Mouse (Mus musculus): ENCODE measurements around the gene Dirc2. TPM values are rescaled to one million over a fixed set of nuclear protein-coding genes. Genes with fewer than 3 reads are reported as not detected.

Dirc2 gene
- total RNA-seq, 1 experiment, result 30.4 TPM

DNA sequence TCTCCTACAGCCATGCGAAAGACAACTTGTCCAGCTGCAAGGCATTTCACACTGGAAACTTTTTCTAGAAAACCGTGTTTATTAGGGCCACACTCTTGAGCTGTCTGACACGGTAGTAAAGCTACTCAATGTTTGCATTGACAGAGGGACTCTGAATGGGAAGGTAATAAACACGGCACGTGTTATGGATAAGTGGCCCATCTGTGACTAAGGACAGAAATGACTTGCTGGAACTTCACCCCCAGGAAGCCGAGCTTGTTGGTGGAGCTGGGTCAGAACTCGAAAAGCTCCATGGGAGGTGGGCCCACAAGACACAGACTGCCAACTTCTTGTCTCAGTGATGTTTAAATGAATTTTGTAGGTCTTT, 20.9 kb downstream of the Dirc2 start:
- no peaks in the 10 kb centered on the region for H3K36me3 ChIP-seq (ENCODE audit: control insufficient read depth, insufficient read depth, low read length, poor library complexity, severe bottlenecking)
- in situ Hi-C loops (cut with MboI; ENCODE audit: low sequenced_read_pairs in 2 of 2, unreplicated experiment in 2 of 2), result no loop called here
- TF ChIP-seq HCFC1 (IDR thresholded peaks at IDR 0.05; ENCODE audit: borderline replicate concordance, insufficient read depth, low read length), result no peak
- no peak for TF ChIP-seq CHD2 (IDR thresholded peaks at IDR 0.05; ENCODE audit: low read depth, low read length)
- no peak for TF ChIP-seq MAFK (IDR thresholded peaks at IDR 0.05; ENCODE audit: insufficient read depth, low read depth, low read length)
- no peak for TF ChIP-seq ZC3H11A (IDR thresholded peaks at IDR 0.05; ENCODE audit: borderline replicate concordance, low read depth, low read length)
- TF ChIP-seq ZNF384 (IDR thresholded peaks at IDR 0.05; ENCODE audit: low read depth, low read length), result no peak

DNA sequence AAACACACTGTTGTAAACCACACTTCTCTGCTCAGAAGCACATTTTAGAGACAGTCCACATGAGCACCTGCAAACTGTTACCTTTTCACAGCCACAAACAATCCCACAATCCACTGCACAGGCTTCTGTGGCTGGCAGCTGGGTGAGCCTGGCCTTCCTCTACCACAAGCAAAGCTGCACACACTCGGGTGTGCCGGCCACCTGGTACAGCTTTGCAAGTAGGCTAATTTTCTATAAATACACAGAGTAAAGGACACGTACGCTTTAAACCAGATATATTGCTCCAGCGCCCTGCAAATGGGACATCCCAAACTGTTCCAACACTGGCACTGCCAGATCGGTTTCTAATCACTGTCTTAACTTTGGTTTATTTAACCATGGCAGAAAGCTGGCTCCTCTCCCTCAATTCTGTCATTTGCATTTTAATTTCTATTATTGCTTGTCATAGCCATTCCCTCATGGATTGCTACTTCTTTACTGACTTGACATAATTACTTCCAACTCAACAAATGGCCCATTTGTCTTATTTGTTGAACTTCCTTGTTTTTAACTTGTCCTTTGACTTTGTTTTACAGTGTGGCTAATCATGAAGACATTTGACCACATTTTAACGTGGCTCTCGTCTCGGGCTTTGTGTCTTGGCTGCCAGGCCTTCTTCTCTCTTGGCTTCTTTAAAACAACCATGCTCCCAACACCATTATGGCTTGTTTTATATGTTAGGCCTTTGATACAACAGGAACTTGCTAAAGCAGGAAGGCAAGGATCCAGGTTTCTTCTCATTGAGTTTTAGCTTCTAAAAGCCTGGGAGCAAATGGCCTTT, 21.5 kb downstream of the Dirc2 start:
- DNase-seq (ENCODE audit: low read depth, low spot score), result no peak
- TF ChIP-seq CHD2 (IDR thresholded peaks at IDR 0.05; ENCODE audit: low read depth, low read length) (no peak), MAFK (IDR thresholded peaks at IDR 0.05; ENCODE audit: insufficient read depth, low read depth, low read length) (no peak), ZNF384 (IDR thresholded peaks at IDR 0.05; ENCODE audit: low read depth, low read length) (no peak), ZC3H11A (IDR thresholded peaks at IDR 0.05; ENCODE audit: borderline replicate concordance, low read depth, low read length) (no peak), HCFC1 (IDR thresholded peaks at IDR 0.05; ENCODE audit: borderline replicate concordance, insufficient read depth, low read length) (no peak)
- Histone ChIP-seq H3K4me1 (ENCODE audit: control insufficient read depth in 2 of 2, insufficient read depth in 2 of 2, low read length in 2 of 2, poor library complexity in 1 of 2) (no peaks in the 10 kb centered on the region), H3K4me3 (ENCODE audit: insufficient read depth in 1 of 2, low read depth in 1 of 2, low read length in 2 of 2, poor library complexity in 1 of 2, severe bottlenecking in 1 of 2) (no peak overlapping the region), H3K36me3 (ENCODE audit: control insufficient read depth, insufficient read depth, low read length, poor library complexity, severe bottlenecking) (no peaks in the 10 kb centered on the region), H3K9ac (ENCODE audit: insufficient read depth, low read depth, low read length, poor library complexity, severe bottlenecking) (no peak overlapping the region), H3K9me3 (ENCODE audit: control insufficient read depth, insufficient read depth, low read depth, low read length) (no peaks in the 10 kb centered on the region), H3K27ac (ENCODE audit: insufficient read depth, low read depth, low read length, poor library complexity, severe bottlenecking) (no peak overlapping the region)
- in situ Hi-C loops (cut with MboI; ENCODE audit: low sequenced_read_pairs in 2 of 2, unreplicated experiment in 2 of 2), result no loop called here

More for the DNA sequence above, 20.9 kb downstream of the Dirc2 start:
- no peak for DNase-seq (ENCODE audit: low read depth, low spot score)
- Histone ChIP-seq H3K27ac (ENCODE audit: insufficient read depth, low read depth, low read length, poor library complexity, severe bottlenecking) (no peak overlapping the region), H3K9me3 (ENCODE audit: control insufficient read depth, insufficient read depth, low read depth, low read length) (no peaks in the 10 kb centered on the region), H3K4me1 (ENCODE audit: control insufficient read depth in 2 of 2, insufficient read depth in 2 of 2, low read length in 2 of 2, poor library complexity in 1 of 2) (no peaks in the 10 kb centered on the region), H3K4me3 (ENCODE audit: insufficient read depth in 1 of 2, low read depth in 1 of 2, low read length in 2 of 2, poor library complexity in 1 of 2, severe bottlenecking in 1 of 2) (no peak overlapping the region), H3K9ac (ENCODE audit: insufficient read depth, low read depth, low read length, poor library complexity, severe bottlenecking) (no peak overlapping the region)

DNA sequence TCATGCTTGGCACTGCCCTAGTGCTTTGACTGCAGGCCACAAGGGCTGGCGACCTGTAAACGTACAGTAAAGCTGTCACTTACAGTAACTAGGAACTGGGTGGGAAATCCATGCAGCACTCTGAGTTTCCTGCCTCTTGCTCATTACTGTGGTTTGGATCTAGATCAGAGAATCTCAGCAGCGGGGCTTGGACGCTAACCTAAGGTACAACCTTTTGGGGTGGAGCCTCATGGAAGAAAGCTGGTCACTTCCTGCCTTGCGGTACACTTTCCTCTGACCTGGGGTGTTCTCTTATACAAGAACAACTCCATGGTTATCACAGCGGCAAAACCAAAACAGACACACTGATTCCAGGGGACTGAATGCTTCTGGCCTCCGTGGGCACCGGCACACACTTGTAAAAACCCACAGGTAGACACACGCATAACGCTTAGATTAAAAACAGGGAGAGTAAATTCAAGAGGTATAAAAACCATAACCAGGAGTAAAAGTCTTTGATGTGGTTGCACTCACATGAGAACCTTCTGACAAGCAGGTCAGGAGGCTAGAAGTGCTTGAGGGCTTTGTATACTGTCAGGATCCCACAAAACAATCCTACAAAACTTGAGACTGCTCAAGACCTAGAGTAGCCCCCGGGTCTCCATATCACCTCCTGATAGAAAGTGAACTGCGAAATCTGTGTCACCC, 26.8 kb downstream of the Dirc2 start:
- no peak for DNase-seq (ENCODE audit: low read depth, low spot score)
- H3K36me3 ChIP-seq (ENCODE audit: control insufficient read depth, insufficient read depth, low read length, poor library complexity, severe bottlenecking), result no peaks in the 10 kb centered on the region; the same call in 1 of the 2 replicates
- TF ChIP-seq ZC3H11A (IDR thresholded peaks at IDR 0.05; ENCODE audit: borderline replicate concordance, low read depth, low read length), result no peak
- H3K27ac ChIP-seq (ENCODE audit: insufficient read depth, low read depth, low read length, poor library complexity, severe bottlenecking), result no peak overlapping the region
- no peak overlapping the region for H3K9ac ChIP-seq (ENCODE audit: insufficient read depth, low read depth, low read length, poor library complexity, severe bottlenecking)
- no peak overlapping the region for H3K4me3 ChIP-seq (ENCODE audit: insufficient read depth in 1 of 2, low read depth in 1 of 2, low read length in 2 of 2, poor library complexity in 1 of 2, severe bottlenecking in 1 of 2)
- no peaks in the 10 kb centered on the region for H3K9me3 ChIP-seq (ENCODE audit: control insufficient read depth, insufficient read depth, low read depth, low read length)
- in situ Hi-C loops (cut with MboI; ENCODE audit: low sequenced_read_pairs in 2 of 2, unreplicated experiment in 2 of 2), result no loop called here
- H3K4me1 ChIP-seq (ENCODE audit: control insufficient read depth in 2 of 2, insufficient read depth in 2 of 2, low read length in 2 of 2, poor library complexity in 1 of 2), result peaks cover 0 to 4% of the 10 kb centered on the region in 2 experiments; a peak in 1 of 4 replicates

DNA sequence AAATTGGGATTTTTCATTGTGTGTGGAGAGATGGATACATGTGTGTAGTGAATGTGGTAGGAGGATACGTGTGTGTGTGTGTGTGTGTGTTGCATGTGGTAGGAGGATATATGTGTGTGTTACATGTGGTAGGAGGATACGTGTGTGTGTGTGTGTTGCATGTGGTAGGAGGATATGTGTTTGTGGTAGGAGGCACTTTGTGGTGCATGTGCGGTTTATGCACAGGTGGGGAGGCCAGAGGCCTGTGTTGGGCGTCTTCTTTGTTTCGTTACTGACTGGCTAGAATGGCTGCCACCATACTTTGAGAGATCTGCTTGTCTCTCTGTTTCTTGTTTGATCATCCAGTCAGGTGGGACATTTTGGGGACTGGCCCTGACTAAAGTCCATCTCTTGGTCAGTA, 27.5 kb downstream of the Dirc2 start:
- H3K27ac ChIP-seq (ENCODE audit: insufficient read depth, low read depth, low read length, poor library complexity, severe bottlenecking), result no peak overlapping the region
- H3K9me3 ChIP-seq (ENCODE audit: control insufficient read depth, insufficient read depth, low read depth, low read length), result no peaks in the 10 kb centered on the region
- no peak for DNase-seq (ENCODE audit: low read depth, low spot score)
- H3K4me3 ChIP-seq (ENCODE audit: insufficient read depth in 1 of 2, low read depth in 1 of 2, low read length in 2 of 2, poor library complexity in 1 of 2, severe bottlenecking in 1 of 2), result no peak overlapping the region
- no peaks in the 10 kb centered on the region; the same call in 1 of the 2 replicates for H3K36me3 ChIP-seq (ENCODE audit: control insufficient read depth, insufficient read depth, low read length, poor library complexity, severe bottlenecking)
- TF ChIP-seq ZNF384 (IDR thresholded peaks at IDR 0.05; ENCODE audit: low read depth, low read length), result no peak
- TF ChIP-seq MAFK (IDR thresholded peaks at IDR 0.05; ENCODE audit: insufficient read depth, low read depth, low read length), result no peak
- in situ Hi-C loops (cut with MboI; ENCODE audit: low sequenced_read_pairs in 2 of 2, unreplicated experiment in 2 of 2), result no loop called here
- H3K4me1 ChIP-seq (ENCODE audit: control insufficient read depth in 2 of 2, insufficient read depth in 2 of 2, low read length in 2 of 2, poor library complexity in 1 of 2), result peaks cover 0 to 4% of the 10 kb centered on the region in 2 experiments; a peak in 1 of 4 replicates
- no peak overlapping the region for H3K9ac ChIP-seq (ENCODE audit: insufficient read depth, low read depth, low read length, poor library complexity, severe bottlenecking)

All from ES-E14 (cell line).